Mouse (Mus musculus) liver, embryonic 14.5 days (tissue): ENCODE results near the gene Nup43. TPM values are rescaled to one million over a fixed set of nuclear protein-coding genes. Genes with fewer than 3 reads are reported as not detected.
A peak's percentile ranks its signal among the peaks of the same experiment; 100 is the strongest.

Experiments
- ATAC-seq: fragments of 200-750 bp; cut with Nextera tagmentation; 2 replicates; pipeline ENCODE4 v1.8.0; 2017; ENCODE audit warnings: moderate number of reproducible peaks, mild to moderate bottlenecking, moderate library complexity; ENCODE audit not compliant: insufficient read depth
- DNase-seq, 3 experiments: peaks; one replicate each; pipeline ENCODE4 v3.0.0-alpha.2; 2012 to 2013; ENCODE audit warnings: low read depth in 3 of 3, low spot score in 3 of 3
- H3K27ac ChIP-seq: fragments of 300-500 bp; sonication (generic); 2 replicates; pipeline ENCODE4 v1.5.1; 2014; ENCODE audit warnings: moderate library complexity, mild to moderate bottlenecking, control low read depth, inconsistent platforms
- H3K27me3 ChIP-seq: fragments of 300-500 bp; sonication (generic); 2 replicates; pipeline ENCODE4 v1.6.1; 2014; ENCODE audit warnings: mild to moderate bottlenecking, low read length, moderate library complexity; ENCODE audit not compliant: control insufficient read depth, insufficient read depth
- H3K36me3 ChIP-seq: fragments of 300-500 bp; sonication (generic); replicated peaks from 2 replicates; pipeline ENCODE4 v1.6.1; 2014; ENCODE audit warnings: low read depth; ENCODE audit not compliant: control insufficient read depth, insufficient read depth
- H3K4me1 ChIP-seq, 2 experiments: fragments of 200-500 bp in 1 of 2; fragments of 300-500 bp in 1 of 2; sonication (generic) in 1 of 2; replicated peaks; 2 replicates each; pipeline ENCODE4 v1.6.1; 2012 to 2014; ENCODE audit warnings: antibody characterized with exemption in 1 of 2, inconsistent platforms in 1 of 2, low read length in 1 of 2; ENCODE audit not compliant: control insufficient read depth in 2 of 2, insufficient read depth in 2 of 2
- H3K4me2 ChIP-seq: fragments of 300-500 bp; sonication (generic); 2 replicates; pipeline ENCODE4 v1.6.1; 2014; ENCODE audit warnings: low read depth, mild to moderate bottlenecking, control low read depth, moderate library complexity
- H3K4me3 ChIP-seq, 2 experiments: fragments of 200-500 bp in 1 of 2; fragments of 300-500 bp in 1 of 2; sonication (generic) in 1 of 2; 2 replicates each; pipeline ENCODE4 v1.5.1; 2012 to 2014; ENCODE audit warnings: low read depth in 2 of 2, low read length in 2 of 2, mild to moderate bottlenecking in 2 of 2, control low read depth in 1 of 2, inconsistent platforms in 1 of 2, moderate library complexity in 1 of 2; ENCODE audit not compliant: insufficient read depth in 1 of 2
- H3K9ac ChIP-seq: fragments of 300-500 bp; sonication (generic); replicated peaks from 2 replicates; pipeline ENCODE4 v1.6.1; 2014; ENCODE audit warnings: mild to moderate bottlenecking, control low read depth, moderate library complexity
- H3K9me3 ChIP-seq: fragments of 300-500 bp; sonication (generic); 2 replicates; pipeline ENCODE4 v1.6.1; 2016; ENCODE audit warnings: low read length, mixed read lengths; ENCODE audit not compliant: control insufficient read depth
- CTCF ChIP-seq: IDR thresholded peaks from 2 replicates; pipeline ENCODE4 v1.5.1; 2016; ENCODE audit warnings: antibody characterized with exemption, low read depth, control low read depth
- EP300 ChIP-seq: IDR thresholded peaks from 2 replicates; pipeline ENCODE4 v1.6.1; 2016; ENCODE audit warnings: antibody characterized with exemption, low read depth
- WGBS: fragments of 180-500 bp; shearing (Covaris S2); extraction: QIAGEN DNeasy Blood & Tissue Kit; methylation state at CpG from one replicate; pipeline ENCODE4 v1.1.7; 2014; ENCODE audit not compliant: insufficient replicate concordance; 5-methylcytosine and 5-hydroxymethylcytosine counted together
- polyA plus RNA-seq, 2 experiments: library from polyadenylated mRNA; depleted of rRNA in 1 of 2; stranded (reverse) in 1 of 2; unstranded in 1 of 2; fragments of >200 nt; fragmentation: Nextera tagmentation in 1 of 2; extraction: Ambion mirVana in 1 of 2; gene quantifications; 2 replicates each; pipeline versions ENCODE4 v1.2.1 to v1.2.3; 2012 to 2014

Nup43 gene
- polyA plus RNA-seq, 2 experiments = 19.7 to 29.7 TPM

GRCm38 (mm10) chr10:7682249-7682648, 14.9 kb downstream of the Nup43 start:
- WGBS = 32% methylated on average over 3 of the region's 3 CpGs
- TF ChIP-seq CTCF = no peak
- ATAC-seq (no peak), DNase-seq (no peak)
- peaks cover 15% of the 10 kb centered on the region for H3K36me3 ChIP-seq
- peaks cover 12 to 14% of the 10 kb centered on the region in 2 experiments for H3K4me1 ChIP-seq
- H3K4me3 ChIP-seq = peak overlapping the region; percentile 66 to 89; a peak in 3 of 4 replicates
- peak overlapping the region; percentile 91 for H3K9ac ChIP-seq
- no peaks in the 10 kb centered on the region for H3K27me3 ChIP-seq
- no peaks in the 10 kb centered on the region for H3K9me3 ChIP-seq
- peak overlapping the region; percentile 75 for H3K4me2 ChIP-seq
- no peak overlapping the region for H3K27ac ChIP-seq

- WGBS = 49% methylated on average over 6 of the region's 6 CpGs
- H3K4me1 ChIP-seq = peaks cover 2 to 9% of the 10 kb centered on the region in 2 experiments; a peak in 3 of 4 replicates
These were observed 19.6 kb downstream of the Nup43 start for GRCm38 (mm10) chr10:7686902-7687301.

GRCm38 (mm10) chr10:7695286-7695685, 28.0 kb downstream of the Nup43 start:
- H3K27ac ChIP-seq = no peak overlapping the region
- ATAC-seq = no peak

More at GRCm38 (mm10) chr10:7686902-7687301, 19.6 kb downstream of the Nup43 start:
- Histone ChIP-seq H3K4me3 (no peak overlapping the region), H3K4me2 (no peak overlapping the region), H3K27me3 (no peaks in the 10 kb centered on the region), H3K9me3 (no peaks in the 10 kb centered on the region), H3K36me3 (peaks cover 8% of the 10 kb centered on the region), H3K9ac (no peak overlapping the region), H3K27ac (no peak overlapping the region)
- DNase-seq = no peak
- TF ChIP-seq EP300 (no peak), CTCF (no peak)
- peak; percentile 29; the same call in 1 of the 2 replicates for ATAC-seq

GRCm38 (mm10) chr10:7700120-7700519, 32.8 kb downstream of the Nup43 start:
- H3K4me3 ChIP-seq = no peak overlapping the region
- no peaks in the 10 kb centered on the region for H3K9me3 ChIP-seq
- no peak for ATAC-seq
- H3K9ac ChIP-seq = no peak overlapping the region
- peaks cover 68% of the 10 kb centered on the region for H3K36me3 ChIP-seq
- TF ChIP-seq CTCF (no peak), EP300 (no peak)
- H3K4me1 ChIP-seq = no peaks in the 10 kb centered on the region
- no peak overlapping the region for H3K4me2 ChIP-seq
- 63% methylated on average over 3 of the region's 3 CpGs for WGBS
- H3K27ac ChIP-seq = no peak overlapping the region
- DNase-seq = no peak
- H3K27me3 ChIP-seq = no peaks in the 10 kb centered on the region

More at GRCm38 (mm10) chr10:7695286-7695685, 28.0 kb downstream of the Nup43 start:
- Histone ChIP-seq H3K27me3 (no peaks in the 10 kb centered on the region), H3K9me3 (no peaks in the 10 kb centered on the region), H3K36me3 (peaks cover 56% of the 10 kb centered on the region), H3K4me2 (no peak overlapping the region), H3K9ac (no peak overlapping the region), H3K4me1 (no peaks in the 10 kb centered on the region), H3K4me3 (no peak overlapping the region)
- TF ChIP-seq EP300 (no peak), CTCF (peak; percentile 33)
- no peak for DNase-seq

GRCm38 (mm10) chr10:7702586-7702985, 35.3 kb downstream of the Nup43 start:
- 88% methylated on average over 6 of the region's 6 CpGs for WGBS
- DNase-seq = no peak
- Histone ChIP-seq H3K9ac (no peak overlapping the region), H3K4me3 (no peak overlapping the region), H3K27me3 (no peaks in the 10 kb centered on the region), H3K36me3 (peaks cover 67% of the 10 kb centered on the region), H3K27ac (no peak overlapping the region), H3K4me1 (no peaks in the 10 kb centered on the region), H3K4me2 (no peak overlapping the region), H3K9me3 (no peaks in the 10 kb centered on the region)
- TF ChIP-seq EP300 (no peak), CTCF (no peak)
- ATAC-seq = no peak
